Mouse (Mus musculus) ES-E14 (cell line): ENCODE measurements around the gene Rab11fip5. TPM values are rescaled to one million over a fixed set of nuclear protein-coding genes. Genes with fewer than 3 reads are reported as not detected.
A peak's percentile ranks its signal among the peaks of the same experiment; 100 is the strongest.

ENCODE experiments used
- DNase-seq: peaks from one replicate; pipeline ENCODE4 v3.0.0-alpha.2; 2013; ENCODE audit warnings: low read depth, low spot score
- H3K27ac ChIP-seq: 2 replicates; pipeline ENCODE4 v1.5.1; 2012; ENCODE audit warnings: low read depth, mild to moderate bottlenecking, low read length, moderate library complexity, mixed read lengths; ENCODE audit not compliant: poor library complexity, insufficient read depth, severe bottlenecking
- H3K36me3 ChIP-seq: 2 replicates; pipeline ENCODE4 v1.6.1; 2012; ENCODE audit warnings: mild to moderate bottlenecking, low read length, moderate library complexity, mixed read lengths; ENCODE audit not compliant: control insufficient read depth, poor library complexity, insufficient read depth, severe bottlenecking
- H3K4me1 ChIP-seq, 2 experiments: fragments of 150-350 bp in 1 of 2; sonication (generic) in 1 of 2; 2 replicates each; pipeline ENCODE4 v1.6.1; 2012; ENCODE audit warnings: low read length in 2 of 2, mild to moderate bottlenecking in 1 of 2, mixed read lengths in 1 of 2; ENCODE audit not compliant: control insufficient read depth in 2 of 2, insufficient read depth in 2 of 2, poor library complexity in 1 of 2
- H3K4me3 ChIP-seq, 2 experiments: fragments of 150-350 bp in 1 of 2; sonication (generic) in 1 of 2; 2 replicates each; pipeline ENCODE4 v1.5.1; 2012; ENCODE audit warnings: low read length in 2 of 2, low read depth in 1 of 2, mild to moderate bottlenecking in 1 of 2, mixed read lengths in 1 of 2; ENCODE audit not compliant: insufficient read depth in 1 of 2, poor library complexity in 1 of 2, severe bottlenecking in 1 of 2
- H3K9ac ChIP-seq: 2 replicates; pipeline ENCODE4 v1.6.1; 2012; ENCODE audit warnings: low read depth, mild to moderate bottlenecking, low read length, mixed read lengths; ENCODE audit not compliant: poor library complexity, insufficient read depth, severe bottlenecking
- H3K9me3 ChIP-seq: fragments of 150-350 bp; sonication (generic); 2 replicates; pipeline ENCODE4 v1.6.1; 2012; ENCODE audit warnings: low read depth, mild to moderate bottlenecking, low read length; ENCODE audit not compliant: control insufficient read depth, insufficient read depth
- CHD2 ChIP-seq: IDR thresholded peaks from 2 replicates; pipeline ENCODE4 v1.6.1; 2014; ENCODE audit warnings: mild to moderate bottlenecking, low read depth, low read length, inconsistent platforms
- HCFC1 ChIP-seq: IDR thresholded peaks from 2 replicates; pipeline ENCODE4 v1.6.1; 2012; ENCODE audit warnings: low read length, inconsistent platforms, borderline replicate concordance; ENCODE audit not compliant: insufficient read depth
- MAFK ChIP-seq: IDR thresholded peaks from 2 replicates; pipeline ENCODE4 v1.6.1; 2014; ENCODE audit warnings: mild to moderate bottlenecking, low read depth, low read length, inconsistent platforms; ENCODE audit not compliant: insufficient read depth
- ZC3H11A ChIP-seq: IDR thresholded peaks from 2 replicates; pipeline ENCODE4 v1.6.1; 2012; ENCODE audit warnings: low read depth, mild to moderate bottlenecking, inconsistent platforms, low read length, borderline replicate concordance
- ZNF384 ChIP-seq: IDR thresholded peaks from 2 replicates; pipeline ENCODE4 v1.6.1; 2012; ENCODE audit warnings: low read depth, low read length, inconsistent platforms
- in situ Hi-C, 2 experiments: fragments of 600-800 bp; cut with MboI; formaldehyde crosslinking; loops; one replicate each; pipeline ENCODE4 v1.15.1; 2025; ENCODE audit warnings: low sequenced_read_pairs in 2 of 2, inconsistent platforms in 1 of 2; ENCODE audit not compliant: unreplicated experiment in 2 of 2
- total RNA-seq: library from RNA; depleted of rRNA; stranded (reverse); fragments of 300-350 nt; gene quantifications from 2 replicates; pipeline ENCODE4 v1.2.3, GENCODE M21; 2012

Gene Rab11fip5
- total RNA-seq, 1 experiment, result 13.4 TPM

GRCm38 (mm10) chr6:85363906-85364260, 10.6 kb downstream of the Rab11fip5 start:
- Histone ChIP-seq H3K36me3 (no peaks in the 10 kb centered on the region), H3K4me3 (no peak overlapping the region), H3K9ac (0 out of 2 replicates have a peak overlapping the region, but pooled peaks have one; percentile 46), H3K4me1 (no peaks in the 10 kb centered on the region), H3K27ac (no peak overlapping the region; the same call in 1 of the 2 replicates), H3K9me3 (no peaks in the 10 kb centered on the region)
- TF ChIP-seq CHD2 (no peak), ZNF384 (no peak), MAFK (no peak), ZC3H11A (no peak), HCFC1 (no peak)
- in situ Hi-C loops, result no loop called here
- no peak for DNase-seq

DNA sequence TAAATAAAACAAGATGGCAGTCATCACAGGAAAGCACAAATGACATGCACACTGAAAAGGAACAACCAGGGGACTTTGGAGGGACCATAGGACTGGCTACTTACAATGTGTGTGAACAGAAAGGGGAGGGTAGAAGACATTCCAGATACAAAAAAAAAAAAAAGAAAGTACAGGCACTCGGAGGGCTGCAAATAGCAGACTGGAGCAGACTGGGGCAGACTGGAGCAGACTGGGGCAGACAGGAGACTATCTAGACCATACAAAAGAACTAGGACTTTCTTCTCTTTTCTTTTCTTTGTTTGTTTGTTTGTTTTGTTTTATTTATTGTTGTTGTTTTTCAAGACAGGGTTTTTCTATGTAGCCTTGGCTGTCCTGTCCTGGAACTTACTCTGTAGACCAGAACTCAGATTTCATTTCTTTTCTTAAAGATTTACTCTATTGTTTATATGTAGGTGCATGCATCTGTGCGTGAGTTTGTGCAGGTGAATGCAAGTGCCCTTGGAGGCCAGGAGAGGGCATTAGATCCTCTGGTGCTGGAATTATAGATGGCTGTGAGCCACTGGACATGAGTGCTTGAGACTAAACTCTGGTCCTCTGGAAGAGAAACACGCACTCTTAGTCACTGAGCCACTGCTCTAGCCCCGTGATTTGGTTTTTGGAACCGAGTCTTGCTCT, 11.1 kb downstream of the Rab11fip5 start:
- Histone ChIP-seq H3K36me3 (no peaks in the 10 kb centered on the region), H3K9me3 (no peaks in the 10 kb centered on the region), H3K9ac (0 out of 2 replicates have a peak overlapping the region, but pooled peaks have one; percentile 46), H3K4me1 (no peaks in the 10 kb centered on the region), H3K4me3 (no peak overlapping the region), H3K27ac (no peak overlapping the region; the same call in 1 of the 2 replicates)
- no peak for TF ChIP-seq ZC3H11A
- no peak for TF ChIP-seq MAFK
- peak; percentile 63; the same call in 1 of the 2 replicates for TF ChIP-seq ZNF384
- in situ Hi-C loops, result no loop called here
- no peak for DNase-seq

GRCm38 (mm10) chr6:85362610-85363009, 11.8 kb downstream of the Rab11fip5 start:
- H3K9me3 ChIP-seq, result no peaks in the 10 kb centered on the region
- H3K27ac ChIP-seq, result no peak overlapping the region
- no peaks in the 10 kb centered on the region for H3K36me3 ChIP-seq
- DNase-seq, result no peak
- H3K9ac ChIP-seq, result no peak overlapping the region
- no peak overlapping the region for H3K4me3 ChIP-seq
- TF ChIP-seq ZC3H11A (no peak), HCFC1 (no peak), ZNF384 (no peak), MAFK (no peak), CHD2 (no peak)
- in situ Hi-C loops, result no loop called here
- H3K4me1 ChIP-seq, result no peaks in the 10 kb centered on the region

DNA sequence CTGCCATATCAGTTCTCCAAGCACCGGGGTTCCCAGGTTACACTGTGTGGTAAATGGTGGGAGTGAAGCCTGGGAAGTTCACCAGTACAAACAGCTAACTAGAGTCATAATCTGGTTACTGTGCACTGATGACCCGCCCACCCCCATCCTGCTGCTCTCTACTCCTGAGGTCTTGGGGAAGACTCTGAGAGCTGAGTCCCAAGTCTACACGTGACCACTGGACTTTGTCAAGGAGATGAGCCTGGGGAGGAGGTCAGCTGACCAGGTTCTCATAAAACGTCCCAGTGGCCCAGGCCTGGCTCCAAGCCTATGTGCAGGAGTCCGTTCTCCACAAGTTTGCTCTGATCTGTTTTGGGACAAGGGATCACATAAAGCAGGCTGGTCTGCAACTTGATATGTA, 14.1 kb downstream of the Rab11fip5 start:
- no peak for TF ChIP-seq ZC3H11A
- TF ChIP-seq CHD2, result no peak
- no peak for TF ChIP-seq HCFC1
- no peak for TF ChIP-seq ZNF384
- TF ChIP-seq MAFK, result no peak
- no peak for DNase-seq
- Histone ChIP-seq H3K9ac (no peak overlapping the region), H3K27ac (no peak overlapping the region), H3K9me3 (no peaks in the 10 kb centered on the region), H3K4me1 (no peaks in the 10 kb centered on the region), H3K4me3 (no peak overlapping the region), H3K36me3 (no peaks in the 10 kb centered on the region)
- in situ Hi-C loops, result no loop called here
